Mouse (Mus musculus): Measurements from ENCODE around the gene Prpsap1. TPM values are rescaled to one million over a fixed set of nuclear protein-coding genes. Genes with fewer than 3 reads are reported as not detected.
A peak's percentile ranks its signal among the peaks of the same experiment; 100 is the strongest.

Gene Prpsap1
- polyA plus RNA-seq, 1 experiment from 2014 or later = 47.9 TPM

GRCm38 (mm10) chr11:116532810-116533338 is 38.9 kb upstream of the Prpsap1 start:
- peak overlapping the region; percentile 98 for H3K4me2 ChIP-seq (ENCODE audit: low read depth, low read length)
- H3K36me3 ChIP-seq (ENCODE audit: control insufficient read depth, insufficient read depth) = peaks cover 6% of the 10 kb centered on the region
- H3K4me3 ChIP-seq (ENCODE audit: low read depth, low read length) = peak overlapping the region; percentile 81
- H3K4me1 ChIP-seq (ENCODE audit: control insufficient read depth, low read depth, low read length) = peaks cover 69% of the 10 kb centered on the region
- under 1% methylated on average over 50 of the region's 50 CpGs for WGBS (ENCODE audit: insufficient replicate concordance)
- H3K9ac ChIP-seq (ENCODE audit: low read depth, low read length) = peak overlapping the region; percentile 96
- ATAC-seq (ENCODE audit: low read depth) = peak; percentile 58
- peaks cover 35% of the 10 kb centered on the region for H3K27me3 ChIP-seq (ENCODE audit: control insufficient read depth, insufficient read depth, low read depth, low read length)
- no peaks in the 10 kb centered on the region for H3K9me3 ChIP-seq (replicated peaks; ENCODE audit: control insufficient read depth, low read length)
- H3K27ac ChIP-seq (ENCODE audit: low read length) = peak overlapping the region; percentile 99

- ATAC-seq (ENCODE audit: low read depth) = 0 out of 2 replicates have a peak, but pooled peaks have one; percentile 2
- Histone ChIP-seq H3K27me3 (ENCODE audit: control insufficient read depth, insufficient read depth, low read depth, low read length) (peaks cover 35% of the 10 kb centered on the region), H3K4me1 (ENCODE audit: control insufficient read depth, low read depth, low read length) (peaks cover 64% of the 10 kb centered on the region)
These were observed 38.3 kb upstream of the Prpsap1 start for GRCm38 (mm10) chr11:116532262-116532809.

DNA sequence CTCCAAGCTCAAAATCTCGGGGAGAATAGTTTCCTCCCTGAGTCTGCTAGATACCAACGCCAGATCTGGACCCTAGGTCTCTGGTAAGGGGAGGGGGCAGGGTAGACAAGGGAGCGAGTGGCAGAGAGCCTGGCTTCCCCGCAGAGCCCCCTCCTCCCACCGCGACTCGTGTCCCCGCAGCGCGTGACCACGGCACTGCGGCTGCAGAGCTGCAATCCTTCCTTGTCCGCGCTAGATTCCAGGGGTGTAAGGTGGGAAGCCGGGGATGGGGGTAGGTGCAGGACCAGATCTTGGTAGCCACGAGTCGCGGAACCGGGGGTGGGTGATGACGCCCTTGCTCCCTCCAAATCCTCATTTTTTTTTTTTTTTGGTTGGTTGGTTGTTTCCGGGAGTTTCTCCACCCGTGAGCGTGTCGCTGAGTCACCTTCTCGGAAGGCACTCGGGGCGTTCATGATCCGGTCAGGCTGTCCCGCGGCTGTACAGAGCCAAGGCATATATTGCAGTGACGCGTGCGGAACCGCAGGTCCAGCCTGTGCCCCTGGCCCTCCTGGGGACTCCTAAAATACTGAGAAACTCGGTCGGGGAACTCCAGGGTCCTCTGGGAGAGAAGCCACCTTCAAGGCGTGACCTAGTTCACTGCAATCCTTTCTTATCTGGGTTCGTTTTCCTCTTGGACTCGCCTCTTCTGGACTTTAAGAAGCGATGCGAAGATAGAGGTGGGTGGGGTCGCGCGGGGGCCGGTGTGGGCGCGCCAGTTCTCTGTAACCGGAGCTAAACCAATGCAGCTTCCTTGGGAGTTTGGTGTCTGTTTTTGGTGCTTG is 37.6 kb upstream of the Prpsap1 start:
- peak overlapping the region; percentile 96 for H3K9ac ChIP-seq (ENCODE audit: low read depth, low read length)
- H3K4me2 ChIP-seq (ENCODE audit: low read depth, low read length) = peak overlapping the region; percentile 98
- H3K4me1 ChIP-seq (ENCODE audit: control insufficient read depth, low read depth, low read length) = peaks cover 56% of the 10 kb centered on the region
- peaks cover 35% of the 10 kb centered on the region for H3K27me3 ChIP-seq (ENCODE audit: control insufficient read depth, insufficient read depth, low read depth, low read length)
- H3K9me3 ChIP-seq (replicated peaks; ENCODE audit: control insufficient read depth, low read length) = no peaks in the 10 kb centered on the region
- no peak for ATAC-seq (ENCODE audit: low read depth)
- H3K4me3 ChIP-seq (ENCODE audit: low read depth, low read length) = peak overlapping the region; percentile 81
- H3K27ac ChIP-seq (ENCODE audit: low read length) = peak overlapping the region; percentile 99
- WGBS (ENCODE audit: insufficient replicate concordance) = 3% methylated on average over 48 of the region's 48 CpGs
- peaks cover 6% of the 10 kb centered on the region for H3K36me3 ChIP-seq (ENCODE audit: control insufficient read depth, insufficient read depth)

More at GRCm38 (mm10) chr11:116532262-116532809, 38.3 kb upstream of the Prpsap1 start:
- WGBS (ENCODE audit: insufficient replicate concordance) = under 1% methylated on average over 30 of the region's 30 CpGs
- Histone ChIP-seq H3K4me3 (ENCODE audit: low read depth, low read length) (peak overlapping the region; percentile 81), H3K4me2 (ENCODE audit: low read depth, low read length) (peak overlapping the region; percentile 98), H3K27ac (ENCODE audit: low read length) (peak overlapping the region; percentile 99), H3K36me3 (ENCODE audit: control insufficient read depth, insufficient read depth) (peaks cover 6% of the 10 kb centered on the region), H3K9me3 (replicated peaks; ENCODE audit: control insufficient read depth, low read length) (no peaks in the 10 kb centered on the region), H3K9ac (ENCODE audit: low read depth, low read length) (peak overlapping the region; percentile 96)

- peak within 1 kb of the TSS; percentile 96 for H3K9ac ChIP-seq (ENCODE audit: low read depth, low read length)
- peaks cover 45% of the 10 kb centered on the region for H3K4me1 ChIP-seq (ENCODE audit: control insufficient read depth, low read depth, low read length)
- H3K27ac ChIP-seq (ENCODE audit: low read length) = peak within 1 kb of the TSS; percentile 99
- H3K27me3 ChIP-seq (ENCODE audit: control insufficient read depth, insufficient read depth, low read depth, low read length) = peaks cover 38% of the 10 kb centered on the region
- H3K4me3 ChIP-seq (ENCODE audit: low read depth, low read length) = peak within 1 kb of the TSS; percentile 81
- H3K9me3 ChIP-seq (replicated peaks; ENCODE audit: control insufficient read depth, low read length) = no peaks in the 10 kb centered on the region
- no peak for ATAC-seq (ENCODE audit: low read depth)
- no peaks in the 10 kb centered on the region for H3K36me3 ChIP-seq (ENCODE audit: control insufficient read depth, insufficient read depth)
- H3K4me2 ChIP-seq (ENCODE audit: low read depth, low read length) = peak within 1 kb of the TSS; percentile 98
- WGBS (ENCODE audit: insufficient replicate concordance) = 47% methylated on average over 11 of the region's 11 CpGs
These were observed 36.5 kb upstream of the Prpsap1 start, which contains the start of gene Sphk1 for GRCm38 (mm10) chr11:116530187-116531147. Gene Sphk1, plus strand, starts transcription at chr11:116530925.

- Histone ChIP-seq H3K36me3 (ENCODE audit: control insufficient read depth, insufficient read depth) (no peaks in the 10 kb centered on the region), H3K4me2 (ENCODE audit: low read depth, low read length) (no peak overlapping the region), H3K4me3 (ENCODE audit: low read depth, low read length) (no peak overlapping the region), H3K9ac (ENCODE audit: low read depth, low read length) (no peak overlapping the region), H3K9me3 (replicated peaks; ENCODE audit: control insufficient read depth, low read length) (no peaks in the 10 kb centered on the region), H3K27me3 (ENCODE audit: control insufficient read depth, insufficient read depth, low read depth, low read length) (peaks cover 35% of the 10 kb centered on the region), H3K4me1 (ENCODE audit: control insufficient read depth, low read depth, low read length) (peaks cover 32% of the 10 kb centered on the region), H3K27ac (ENCODE audit: low read length) (no peak overlapping the region)
- 72% methylated on average over 8 of the region's 8 CpGs for WGBS (ENCODE audit: insufficient replicate concordance)
- ATAC-seq (ENCODE audit: low read depth) = no peak
These were observed 34.8 kb upstream of the Prpsap1 start for GRCm38 (mm10) chr11:116528636-116529320.

DNA sequence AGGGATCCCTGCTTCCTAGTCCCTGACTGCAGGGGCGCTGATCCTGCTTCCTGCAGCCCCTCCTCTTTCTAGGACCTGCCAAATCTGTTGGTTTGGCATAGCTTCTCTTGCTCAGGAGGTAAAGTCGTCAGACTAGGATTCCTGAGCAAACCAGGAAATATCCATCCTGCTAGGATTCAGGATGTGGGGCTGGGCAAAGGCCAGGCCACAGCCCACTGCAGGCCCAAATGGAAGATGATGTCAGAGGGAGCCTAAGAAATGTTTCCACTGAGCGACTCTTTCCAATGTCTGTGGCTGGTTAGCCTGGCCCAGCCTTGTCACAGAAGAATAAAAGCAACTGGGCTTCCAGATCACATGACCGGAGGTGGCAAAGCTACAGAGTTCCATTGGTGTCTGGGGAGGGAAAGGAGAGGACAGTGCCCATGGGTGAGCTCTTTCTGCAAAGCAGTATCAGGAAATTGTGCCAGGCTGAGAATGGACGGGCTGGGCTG is 29.7 kb upstream of the Prpsap1 start:
- Histone ChIP-seq H3K4me2 (ENCODE audit: low read depth, low read length) (no peak overlapping the region), H3K9me3 (replicated peaks; ENCODE audit: control insufficient read depth, low read length) (no peaks in the 10 kb centered on the region), H3K4me3 (ENCODE audit: low read depth, low read length) (no peak overlapping the region), H3K9ac (ENCODE audit: low read depth, low read length) (no peak overlapping the region), H3K4me1 (ENCODE audit: control insufficient read depth, low read depth, low read length) (peaks cover 14% of the 10 kb centered on the region), H3K27ac (ENCODE audit: low read length) (no peak overlapping the region), H3K36me3 (ENCODE audit: control insufficient read depth, insufficient read depth) (no peaks in the 10 kb centered on the region), H3K27me3 (ENCODE audit: control insufficient read depth, insufficient read depth, low read depth, low read length) (peaks cover 8% of the 10 kb centered on the region)
- ATAC-seq (ENCODE audit: low read depth) = no peak
- 46% methylated on average over 5 of the region's 5 CpGs for WGBS (ENCODE audit: insufficient replicate concordance)

GRCm38 (mm10) chr11:116522886-116523698 is 29.1 kb upstream of the Prpsap1 start:
- no peak for ATAC-seq (ENCODE audit: low read depth)
- 47% methylated on average over 16 of the region's 16 CpGs for WGBS (ENCODE audit: insufficient replicate concordance)
- H3K4me1 ChIP-seq (ENCODE audit: control insufficient read depth, low read depth, low read length) = peaks cover 14% of the 10 kb centered on the region

More at GRCm38 (mm10) chr11:116522886-116523698, 29.1 kb upstream of the Prpsap1 start:
- H3K9me3 ChIP-seq (replicated peaks; ENCODE audit: control insufficient read depth, low read length) = no peaks in the 10 kb centered on the region
- H3K27ac ChIP-seq (ENCODE audit: low read length) = no peak overlapping the region
- H3K36me3 ChIP-seq (ENCODE audit: control insufficient read depth, insufficient read depth) = no peaks in the 10 kb centered on the region
- no peak overlapping the region for H3K4me2 ChIP-seq (ENCODE audit: low read depth, low read length)
- no peak overlapping the region for H3K4me3 ChIP-seq (ENCODE audit: low read depth, low read length)
- no peak overlapping the region for H3K9ac ChIP-seq (ENCODE audit: low read depth, low read length)
- H3K27me3 ChIP-seq (ENCODE audit: control insufficient read depth, insufficient read depth, low read depth, low read length) = peaks cover 8% of the 10 kb centered on the region
